Mouse (Mus musculus) spleen, adult 12 weeks (tissue): Measurements from ENCODE around the gene Etv5.

Experiments used
- DNase-seq: peaks from one replicate; pipeline ENCODE4 v3.0.0; 2022; ENCODE audit warnings: low spot score

Etv5 gene

GRCm38 (mm10) chr16:22439499-22440177, at the start of gene Etv5:
Etv5 (minus strand) TSS chr16:22439719.
- peak; percentile 89 for DNase-seq

- DNase-seq, result no peak
Measured at GRCm38 (mm10) chr16:22483900-22484299, 44.4 kb upstream of the Etv5 start.

GRCm38 (mm10) chr16:22479322-22479721, 39.8 kb upstream of the Etv5 start:
- no peak for DNase-seq

- no peak for DNase-seq
Measured at GRCm38 (mm10) chr16:22471728-22472127, 32.2 kb upstream of the Etv5 start.

- no peak for DNase-seq
Measured at GRCm38 (mm10) chr16:22469385-22469784, 29.9 kb upstream of the Etv5 start.

GRCm38 (mm10) chr16:22467111-22467510, 27.6 kb upstream of the Etv5 start:
- DNase-seq, result no peak

GRCm38 (mm10) chr16:22466381-22466780, 26.9 kb upstream of the Etv5 start:
- peak; percentile 29 for DNase-seq

- no peak for DNase-seq
Measured at GRCm38 (mm10) chr16:22462220-22462619, 22.7 kb upstream of the Etv5 start.

- DNase-seq, result no peak
Measured at GRCm38 (mm10) chr16:22461728-22462127, 22.2 kb upstream of the Etv5 start.

GRCm38 (mm10) chr16:22460960-22461359, 21.4 kb upstream of the Etv5 start:
- no peak for DNase-seq

- DNase-seq, result no peak
Measured at GRCm38 (mm10) chr16:22452082-22452481, 12.6 kb upstream of the Etv5 start.

GRCm38 (mm10) chr16:22448093-22448492, 8.6 kb upstream of the Etv5 start:
- DNase-seq, result no peak

- no peak for DNase-seq
Measured at GRCm38 (mm10) chr16:22444786-22445185, 5.3 kb upstream of the Etv5 start.

GRCm38 (mm10) chr16:22442202-22442601, 2.7 kb upstream of the Etv5 start:
- no peak for DNase-seq

- no peak for DNase-seq
Measured at GRCm38 (mm10) chr16:22441317-22441716, 1.8 kb upstream of the Etv5 start.

GRCm38 (mm10) chr16:22440269-22440668, 750 bp upstream of the Etv5 start:
- no peak for DNase-seq

- DNase-seq, result no peak
Measured at GRCm38 (mm10) chr16:22438441-22439373, 812 bp downstream of the Etv5 start.

GRCm38 (mm10) chr16:22436106-22436505, 3.4 kb downstream of the Etv5 start:
- no peak for DNase-seq

- no peak for DNase-seq
Measured at GRCm38 (mm10) chr16:22434530-22434929, 5.0 kb downstream of the Etv5 start.

- no peak for DNase-seq
Measured at GRCm38 (mm10) chr16:22433944-22434343, 5.6 kb downstream of the Etv5 start.

GRCm38 (mm10) chr16:22431773-22432172, 7.7 kb downstream of the Etv5 start:
- no peak for DNase-seq

GRCm38 (mm10) chr16:22431335-22431734, 8.2 kb downstream of the Etv5 start:
- DNase-seq, result no peak
